Mouse (Mus musculus) layer of hippocampus, postnatal 25 days (tissue): ENCODE measurements around the gene Hist1h2bh. TPM values are rescaled to one million over a fixed set of nuclear protein-coding genes. Genes with fewer than 3 reads are reported as not detected.

ENCODE experiments used
- DNase-seq, 2 experiments: peaks; one replicate each; pipeline ENCODE4 v3.0.0; 2022; ENCODE audit warnings: mixed read lengths in 2 of 2, low spot score in 1 of 2; ENCODE audit errors: extremely low spot score in 1 of 2
- total RNA-seq, 2 experiments: library from RNA; stranded (reverse); gene quantifications; 2 replicates each; pipeline ENCODE4 v1.2.3; 2021

The Hist1h2bh gene
- total RNA-seq, 2 experiments from 2014 or later, result 0.94 to 1.1 TPM

- DNase-seq, result no peak
Observed at GRCm38 (mm10) chr13:23532262-23533075, 10.7 kb downstream of the Hist1h2bh start.

DNA sequence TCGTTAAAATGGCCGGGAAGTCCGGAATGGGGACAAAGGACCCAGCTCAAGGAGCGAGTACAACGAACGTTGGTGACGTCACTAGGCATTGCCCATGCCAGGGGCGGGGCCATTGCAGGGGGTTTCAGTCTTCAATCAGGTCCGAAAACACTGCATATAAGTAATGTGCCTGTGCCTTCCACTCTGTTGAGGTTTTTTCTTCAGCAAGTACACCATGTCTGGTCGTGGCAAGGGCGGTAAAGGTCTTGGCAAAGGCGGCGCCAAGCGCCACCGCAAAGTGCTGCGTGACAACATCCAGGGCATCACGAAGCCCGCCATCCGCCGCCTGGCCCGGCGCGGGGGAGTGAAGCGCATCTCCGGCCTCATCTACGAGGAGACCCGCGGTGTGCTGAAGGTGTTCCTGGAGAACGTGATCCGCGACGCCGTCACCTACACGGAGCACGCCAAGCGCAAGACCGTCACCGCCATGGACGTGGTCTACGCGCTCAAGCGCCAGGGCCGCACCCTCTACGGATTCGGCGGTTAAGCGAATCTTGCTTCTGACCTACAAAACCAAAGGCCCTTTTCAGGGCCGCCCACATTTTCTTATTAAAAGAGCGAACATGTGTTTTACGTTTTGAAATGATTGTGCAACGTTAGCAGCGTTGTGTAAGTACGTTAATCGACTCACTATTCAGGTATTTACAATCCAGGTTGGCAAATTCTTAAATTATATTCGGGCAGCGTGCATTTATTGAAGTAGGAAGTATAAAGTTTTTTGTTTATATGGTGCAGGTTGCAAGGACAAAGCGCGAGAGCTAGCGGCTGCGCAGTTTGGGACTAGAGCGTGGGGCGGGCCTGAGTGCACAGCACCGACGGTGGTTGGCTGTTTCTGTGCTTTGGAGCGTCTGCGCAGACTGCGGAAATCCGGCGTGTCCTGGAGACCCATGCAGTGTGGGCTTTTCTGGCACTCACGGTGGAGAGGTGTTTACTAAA, 12.0 kb downstream of the Hist1h2bh start, which contains the start of gene Hist1h4h:
Gene Hist1h4h (plus strand): TSS at position 150 of the 975 bp plus-strand sequence.
- DNase-seq, result peak; percentile 84 to 94

GRCm38 (mm10) chr13:23530181-23530900, 12.9 kb downstream of the Hist1h2bh start:
- DNase-seq, result peak; percentile 56 to 67

DNA sequence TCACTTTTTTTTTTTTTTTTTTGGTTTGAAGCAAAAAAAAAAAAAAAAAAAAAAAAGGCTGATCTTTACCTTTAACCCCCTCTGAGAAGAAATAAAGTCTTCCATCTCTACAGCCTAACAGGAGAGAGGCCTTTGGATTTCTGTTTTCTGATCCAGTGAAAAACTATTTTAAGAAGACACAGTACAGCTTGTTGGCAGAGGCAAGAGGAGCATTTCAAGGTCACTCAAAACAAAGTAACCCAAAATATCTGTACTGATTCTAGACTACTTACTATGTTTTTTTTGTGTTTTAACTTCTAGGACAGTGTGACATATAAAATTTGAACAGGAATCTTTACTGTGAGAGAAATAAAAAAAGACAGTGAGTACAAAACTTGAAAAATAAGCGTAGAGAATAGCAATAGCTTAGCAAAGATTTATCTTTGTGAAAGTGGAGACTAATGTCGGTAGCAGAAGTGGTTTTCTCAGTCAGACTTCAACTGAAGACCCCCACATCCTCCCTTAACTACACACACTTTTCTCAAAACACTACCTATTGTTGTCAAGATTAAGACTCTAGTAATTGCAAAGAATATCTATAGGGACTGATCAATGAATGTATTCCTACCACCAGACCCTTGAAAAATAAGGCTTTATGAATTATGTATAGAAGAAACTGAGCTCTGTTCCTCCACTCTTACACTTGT, 13.6 kb downstream of the Hist1h2bh start:
- no peak for DNase-seq

GRCm38 (mm10) chr13:23529005-23529404, 14.2 kb downstream of the Hist1h2bh start:
- no peak for DNase-seq

GRCm38 (mm10) chr13:23526312-23526711, 16.9 kb downstream of the Hist1h2bh start:
- DNase-seq, result peak; percentile 93 to 99

DNA sequence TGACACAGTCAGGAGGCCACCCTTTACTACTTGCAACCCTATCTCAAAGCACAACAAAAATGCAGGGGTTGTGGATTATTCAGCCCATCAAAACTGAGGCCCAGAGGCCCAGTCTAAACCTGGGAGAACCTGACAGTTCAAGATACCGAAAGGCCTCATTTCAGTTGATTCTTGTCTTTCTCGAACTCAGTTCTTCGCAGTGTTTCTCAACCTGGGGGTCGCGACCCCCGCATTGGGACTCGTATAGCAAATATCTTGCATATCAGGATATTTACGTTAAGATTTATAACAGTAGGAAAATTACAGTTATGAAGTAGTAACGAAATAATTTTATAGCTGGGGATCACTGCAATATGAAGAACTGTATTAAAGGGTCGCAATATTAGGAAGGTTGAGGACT, 17.3 kb downstream of the Hist1h2bh start:
- DNase-seq, result no peak

DNA sequence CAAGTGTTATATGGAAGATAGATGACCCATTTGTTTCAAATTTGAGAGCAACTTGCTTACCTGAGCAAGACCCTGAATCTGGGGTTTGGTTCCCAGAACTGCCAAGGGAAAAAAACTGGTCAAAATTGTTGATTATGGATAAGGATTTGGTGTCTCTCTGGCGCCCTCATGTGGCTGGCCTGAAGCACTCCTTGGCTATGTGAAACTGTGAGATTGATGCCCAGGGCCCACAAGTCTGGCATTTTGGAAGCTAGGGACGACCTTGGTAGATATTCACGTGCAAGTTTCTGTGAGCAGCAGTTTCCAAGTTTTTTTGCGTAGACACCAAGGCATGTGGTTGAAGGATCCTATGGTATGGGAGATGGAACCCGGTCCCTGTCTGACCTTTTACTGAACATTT, 18.5 kb downstream of the Hist1h2bh start:
- DNase-seq, result peak; percentile 72 to 87

DNA sequence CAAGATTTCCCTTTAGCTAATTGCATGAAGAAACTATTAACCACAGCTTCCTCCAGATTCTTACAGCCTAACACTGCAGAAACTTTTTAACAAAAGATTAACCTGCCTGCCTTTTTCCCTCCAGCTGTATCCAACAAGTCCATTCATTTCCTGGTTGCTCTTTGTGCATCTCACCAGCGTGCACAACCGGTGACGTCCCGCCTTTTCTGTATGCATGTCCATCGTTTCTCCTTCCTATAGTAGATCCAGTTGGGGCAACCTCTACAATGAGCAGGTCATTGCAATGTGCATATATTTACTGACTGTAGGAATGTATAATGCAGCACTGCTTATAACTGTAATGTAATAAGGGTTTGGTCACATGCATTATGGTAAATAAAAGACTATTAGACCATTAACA, 19.2 kb downstream of the Hist1h2bh start:
- DNase-seq, result no peak

DNA sequence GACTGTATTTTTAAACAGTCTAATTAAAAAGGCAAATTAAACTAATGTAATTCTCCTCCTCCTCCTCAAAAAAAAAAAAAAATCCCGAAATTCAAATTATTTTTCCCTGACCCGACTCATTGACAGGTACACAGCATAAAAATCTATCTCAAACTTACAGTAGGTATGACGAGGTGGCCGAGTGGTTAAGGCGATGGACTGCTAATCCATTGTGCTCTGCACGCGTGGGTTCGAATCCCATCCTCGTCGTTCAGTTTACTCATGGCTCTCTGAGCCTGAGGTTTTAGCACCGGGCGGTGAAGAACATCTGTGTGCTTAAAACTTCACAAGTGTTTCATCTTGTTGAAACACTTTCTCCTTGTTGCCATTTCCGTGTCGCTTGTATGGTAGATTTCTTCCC, 21.5 kb downstream of the Hist1h2bh start:
- DNase-seq, result peak; percentile 62 to 78

DNA sequence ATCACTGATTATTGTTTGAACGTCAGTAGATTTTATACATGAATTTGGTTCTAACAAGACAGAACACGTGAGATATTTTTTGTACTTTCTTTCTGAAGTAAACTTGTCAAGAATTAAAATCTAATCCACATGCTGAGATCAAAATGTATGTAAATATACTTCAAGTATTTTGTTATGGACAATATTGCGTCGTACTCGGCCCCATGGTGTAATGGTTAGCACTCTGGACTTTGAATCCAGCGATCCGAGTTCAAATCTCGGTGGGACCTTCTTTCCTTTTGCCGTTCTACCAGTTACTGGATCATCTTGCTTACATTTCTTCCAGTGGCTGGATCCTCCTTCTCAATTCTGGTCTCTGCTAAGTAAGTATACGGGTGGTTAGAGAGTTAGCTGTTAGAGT, 23.8 kb downstream of the Hist1h2bh start:
- DNase-seq, result peak; percentile 60 to 78

GRCm38 (mm10) chr13:23518885-23519284, 24.3 kb downstream of the Hist1h2bh start:
- peak; percentile 70 to 84 for DNase-seq

GRCm38 (mm10) chr13:23518295-23518603, 24.9 kb downstream of the Hist1h2bh start:
- no peak for DNase-seq

GRCm38 (mm10) chr13:23517603-23518294, 25.4 kb downstream of the Hist1h2bh start:
- peak; percentile 84 to 95 for DNase-seq

GRCm38 (mm10) chr13:23516822-23517602, 26.2 kb downstream of the Hist1h2bh start:
- DNase-seq, result peak; percentile 75 to 84

DNA sequence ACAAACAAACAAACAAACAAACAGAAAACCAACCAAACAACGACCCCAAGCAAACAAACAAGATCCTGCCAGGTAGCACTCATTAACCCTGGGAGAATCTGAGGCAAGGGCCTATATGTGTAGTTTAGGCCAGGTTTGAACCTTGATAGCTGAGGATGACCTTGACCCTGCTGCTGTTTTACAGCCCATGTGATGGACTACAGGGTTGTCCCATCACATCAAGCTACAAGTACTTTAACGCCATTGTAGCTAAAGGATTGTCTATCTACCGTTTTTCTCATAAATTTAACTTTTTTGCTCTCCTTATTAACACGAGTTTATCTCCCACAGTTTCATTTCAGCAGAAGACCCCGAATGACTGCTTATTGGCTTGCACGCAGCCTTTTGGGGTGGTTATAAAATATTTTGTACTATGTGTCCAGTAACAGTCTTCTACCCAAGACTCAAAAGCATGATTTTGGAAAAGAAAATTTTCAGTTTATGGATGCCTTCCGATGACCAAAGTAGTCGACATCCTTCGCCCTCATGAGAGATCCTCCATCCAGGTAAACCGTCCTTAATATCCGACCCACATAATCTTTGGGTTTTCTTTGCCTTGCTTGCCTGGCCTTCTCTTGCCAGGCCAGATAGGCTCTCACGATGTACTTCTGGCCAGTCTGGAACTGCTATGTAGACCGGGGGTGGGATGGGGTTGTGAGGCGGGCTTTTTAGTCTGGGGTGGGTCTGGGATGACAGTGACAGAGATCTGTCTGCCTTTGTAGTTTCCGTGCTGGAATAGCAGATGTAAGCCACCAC, 27.2 kb downstream of the Hist1h2bh start:
- DNase-seq, result no peak

DNA sequence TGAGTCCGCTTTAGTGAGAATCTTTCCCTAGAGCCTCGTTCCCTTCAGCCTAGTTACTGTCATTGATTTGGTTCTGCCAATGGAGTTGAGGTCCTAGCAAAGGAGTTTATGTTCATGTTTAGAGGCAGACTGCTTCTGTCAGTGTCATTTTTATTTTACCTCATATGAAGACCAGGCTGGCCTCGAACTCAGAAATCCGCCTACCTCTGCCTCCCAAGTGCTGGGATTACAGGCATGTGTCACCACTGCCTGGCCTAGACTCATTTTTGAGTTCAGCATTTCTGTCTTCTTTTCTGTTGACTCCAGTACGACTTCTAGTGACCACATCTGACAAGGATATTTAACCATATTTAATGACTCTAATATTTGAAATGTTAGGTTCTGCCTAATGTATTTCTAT, 27.9 kb downstream of the Hist1h2bh start:
- no peak for DNase-seq

DNA sequence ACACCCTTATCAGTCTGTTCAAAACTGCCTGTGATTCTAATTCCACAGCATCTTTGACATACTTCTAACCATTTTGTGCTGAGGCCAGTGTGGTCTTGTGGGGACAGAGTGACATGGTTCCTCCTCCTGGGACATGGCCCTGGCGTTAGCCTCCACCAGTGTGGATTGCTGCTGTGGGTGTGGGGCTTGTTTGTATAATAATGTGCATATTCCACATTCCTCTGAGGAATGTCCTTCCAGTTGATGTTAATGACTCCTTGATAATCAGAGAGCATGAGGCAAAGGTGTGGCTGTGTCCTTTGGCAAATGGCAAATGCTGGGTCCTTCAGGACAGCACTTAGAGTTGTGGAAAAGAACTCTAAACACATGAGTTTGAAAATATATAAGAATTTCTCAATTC, 29.7 kb downstream of the Hist1h2bh start:
- no peak for DNase-seq
